Mouse (Mus musculus): ENCODE results near the gene Rnf115.
"Not testable (repeated sequence)": the region's sequence is repeated elsewhere in the genome, so short reads cannot be mapped to it uniquely, and the experiment has no call there.

Gene Rnf115

DNA sequence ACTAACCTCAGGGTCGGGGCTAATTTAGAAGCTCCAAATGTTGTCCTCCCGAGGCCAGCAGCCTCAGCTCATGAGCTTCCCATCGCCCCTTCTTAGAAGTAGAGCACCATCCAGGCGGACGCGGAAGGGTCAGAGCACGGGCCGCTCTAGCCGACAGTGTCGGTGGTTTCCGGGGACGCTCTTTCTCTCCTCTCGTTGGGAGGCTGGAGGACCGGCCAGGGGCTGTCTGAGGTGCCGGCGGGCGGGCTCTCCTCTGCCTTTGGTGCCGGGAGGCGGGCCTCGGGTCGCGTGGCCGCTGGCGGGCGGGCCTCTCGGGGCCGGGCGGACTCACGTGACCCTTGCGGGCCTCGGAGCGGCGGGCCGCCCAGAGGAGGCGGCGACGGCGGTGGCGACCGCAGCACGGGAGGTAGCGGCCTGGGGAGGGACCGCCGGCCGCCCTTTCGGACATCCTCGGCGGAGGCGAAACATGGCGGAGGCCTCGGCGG is at the start of gene Rnf115, which contains the start of gene Polr3c:
Rnf115 (plus strand) TSS at position 322 of the 485 bp plus-strand sequence.
Polr3c (minus strand) TSS at position 286 of the 485 bp plus-strand sequence.
- peak; percentile 98 for DNase-seq

DNA sequence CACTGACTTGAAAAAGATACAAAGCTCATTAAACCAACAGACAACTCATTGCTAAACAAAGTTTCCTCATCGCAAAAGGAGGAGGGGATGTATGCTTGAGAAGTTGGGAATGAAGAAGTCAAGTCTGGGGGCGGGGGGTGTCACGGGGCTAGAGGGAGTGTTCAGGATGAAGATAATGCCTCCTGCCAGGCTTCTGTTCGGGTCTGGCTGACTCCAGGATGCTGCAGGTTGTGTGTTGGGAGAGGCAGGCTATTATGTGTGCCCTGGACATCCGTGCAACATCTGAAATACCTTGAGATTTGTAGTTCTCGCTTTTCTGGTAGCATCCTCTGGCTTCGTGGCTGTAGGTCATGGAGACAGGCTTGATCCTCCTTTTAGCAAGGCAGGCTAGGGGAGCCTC is 49.0 kb upstream of the Rnf115 start:
- DNase-seq: no peak

DNA sequence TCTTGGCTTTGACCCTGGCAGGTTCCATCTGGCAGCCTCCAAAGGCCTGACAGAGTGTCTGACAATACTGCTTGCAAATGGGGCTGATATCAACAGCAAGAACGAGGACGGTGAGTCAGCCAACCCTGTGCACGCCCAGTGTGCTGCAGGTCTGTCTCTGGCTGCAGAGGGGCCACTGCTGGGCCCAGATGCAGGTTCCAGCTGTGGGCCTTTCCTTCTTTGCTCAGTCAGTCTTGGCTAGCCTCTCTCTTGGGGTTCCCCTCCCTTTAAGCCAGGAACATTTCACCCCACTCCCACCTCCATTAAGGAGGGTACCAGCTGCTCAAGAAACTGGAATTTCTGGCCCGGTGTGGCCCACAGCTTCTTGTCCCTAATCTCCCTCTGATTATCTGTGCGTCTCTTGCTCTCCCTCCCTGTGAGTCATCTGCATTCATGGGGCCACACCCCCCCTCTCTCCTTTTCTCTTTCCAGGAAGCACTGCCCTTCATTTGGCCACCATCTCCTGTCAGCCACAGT is 48.2 kb upstream of the Rnf115 start:
- no peak for DNase-seq

DNA sequence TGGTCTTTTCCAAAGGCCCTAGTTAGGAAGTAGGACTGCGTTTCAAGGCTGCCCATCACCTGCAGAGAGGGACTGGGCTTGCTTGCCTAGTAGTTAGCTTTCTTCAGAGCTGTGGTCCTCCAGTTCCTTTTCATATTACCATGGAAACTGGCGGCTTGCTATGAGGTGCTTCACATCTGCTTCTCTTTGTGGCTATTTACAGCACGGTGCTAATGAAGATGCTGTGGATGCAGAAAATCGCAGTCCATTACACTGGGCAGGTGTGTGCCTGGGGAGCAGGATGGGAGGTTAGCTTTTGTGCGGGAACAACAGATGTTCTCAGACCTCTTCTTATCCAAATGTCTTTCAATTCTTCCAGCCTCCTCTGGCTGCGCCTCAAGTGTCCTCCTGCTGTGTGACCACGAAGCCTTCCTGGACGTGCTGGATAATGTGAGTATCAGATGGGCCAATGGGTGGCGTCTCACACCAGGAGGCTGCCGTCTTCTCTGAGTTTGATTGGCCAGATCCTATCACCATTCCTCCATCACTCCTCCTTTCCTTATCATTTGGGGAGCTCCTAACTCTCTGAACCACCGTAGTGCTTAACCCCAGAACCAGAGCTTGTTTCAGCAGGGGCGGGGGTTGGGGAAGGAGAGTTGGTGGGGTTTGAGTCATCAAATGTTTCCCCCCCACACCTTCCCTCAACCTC is 47.1 kb upstream of the Rnf115 start:
- no peak for DNase-seq

DNA sequence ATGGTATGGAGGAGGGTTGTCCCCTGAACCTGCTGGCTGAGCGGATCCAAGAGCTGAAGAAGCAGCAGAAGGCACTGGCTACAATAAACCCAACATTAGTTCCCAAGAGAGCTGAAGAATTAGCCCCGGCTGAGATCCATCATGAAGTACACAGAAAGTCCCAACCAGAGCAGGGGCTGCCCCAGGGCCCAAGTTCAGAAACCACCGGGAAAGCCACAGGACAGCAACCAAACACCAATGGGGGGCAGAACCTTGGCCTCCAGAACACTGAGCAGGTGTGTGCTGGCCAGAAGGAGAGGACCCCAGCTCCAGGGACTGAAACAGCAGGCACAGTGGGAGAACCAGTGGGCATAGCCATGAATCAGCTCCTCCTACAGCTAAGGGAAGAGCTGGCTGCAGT is 44.0 kb upstream of the Rnf115 start:
- DNase-seq: no peak

DNA sequence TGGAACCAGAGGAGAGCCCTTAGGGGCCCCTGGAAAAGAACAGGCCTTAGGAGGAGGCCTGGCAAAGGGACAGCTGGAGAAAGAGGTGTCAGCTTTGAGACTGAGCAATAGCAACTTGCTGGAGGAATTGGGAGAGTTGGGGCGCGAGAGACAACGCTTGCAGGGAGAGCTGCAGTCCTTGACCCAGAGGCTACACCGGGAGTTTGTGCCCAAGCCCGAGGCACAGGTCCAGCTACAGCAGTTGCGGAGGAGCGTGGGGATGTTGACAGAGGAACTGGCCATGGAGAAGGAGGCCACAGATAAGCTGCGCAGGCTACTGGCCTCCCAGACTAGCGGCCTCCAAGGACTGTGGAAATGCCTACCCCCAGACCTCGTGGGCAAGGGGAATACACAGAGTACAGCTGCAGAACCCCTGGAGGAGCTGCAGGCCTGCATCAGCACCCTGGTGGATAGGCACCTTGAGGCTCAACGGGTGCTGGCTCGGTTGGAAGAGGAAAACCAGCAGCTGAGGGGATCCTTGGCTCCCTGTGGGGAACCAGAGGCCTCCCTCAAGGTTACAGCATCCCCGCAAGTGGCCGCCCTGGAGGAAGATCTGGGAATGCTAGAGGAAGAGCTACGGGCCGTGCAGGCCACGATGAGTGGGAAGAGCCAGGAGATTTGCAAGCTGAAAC is 43.2 kb upstream of the Rnf115 start:
- DNase-seq: no peak

DNA sequence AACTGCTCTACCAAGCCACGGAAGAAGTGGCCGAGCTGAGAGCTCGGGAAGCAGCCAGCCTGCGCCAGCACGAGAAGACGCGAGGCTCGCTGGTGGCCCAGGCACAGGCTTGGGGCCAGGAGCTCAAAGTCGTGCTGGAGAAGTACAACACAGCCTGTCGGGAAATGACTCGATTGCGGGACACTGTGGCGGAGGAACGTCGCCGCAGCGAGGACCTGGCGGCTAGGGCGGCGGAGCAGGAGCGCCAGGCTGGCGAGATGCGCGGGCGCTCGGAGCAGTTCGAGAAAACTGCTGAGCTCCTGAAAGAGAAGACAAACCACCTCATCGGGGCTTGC is 42.7 kb upstream of the Rnf115 start:
- no peak for DNase-seq

DNA sequence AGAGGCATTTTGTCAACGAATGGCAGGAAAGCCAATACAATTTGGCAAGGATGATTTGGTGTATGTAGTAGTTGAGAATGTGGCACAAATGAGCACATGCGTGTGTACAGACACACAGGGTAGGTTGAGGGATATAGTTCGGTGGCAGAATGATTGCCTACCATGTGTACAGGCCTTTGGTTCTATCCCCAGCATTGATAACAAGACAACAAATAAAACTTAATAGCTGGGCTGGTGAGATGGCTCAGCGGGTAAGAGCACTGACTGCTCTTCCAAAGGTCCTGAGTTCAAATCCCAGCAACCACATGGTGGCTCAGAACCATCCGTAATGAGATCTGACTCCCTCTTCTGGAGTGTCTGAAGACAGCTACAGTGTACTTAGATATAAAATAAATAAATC is 41.4 kb upstream of the Rnf115 start:
- not testable (repeated sequence) for DNase-seq

DNA sequence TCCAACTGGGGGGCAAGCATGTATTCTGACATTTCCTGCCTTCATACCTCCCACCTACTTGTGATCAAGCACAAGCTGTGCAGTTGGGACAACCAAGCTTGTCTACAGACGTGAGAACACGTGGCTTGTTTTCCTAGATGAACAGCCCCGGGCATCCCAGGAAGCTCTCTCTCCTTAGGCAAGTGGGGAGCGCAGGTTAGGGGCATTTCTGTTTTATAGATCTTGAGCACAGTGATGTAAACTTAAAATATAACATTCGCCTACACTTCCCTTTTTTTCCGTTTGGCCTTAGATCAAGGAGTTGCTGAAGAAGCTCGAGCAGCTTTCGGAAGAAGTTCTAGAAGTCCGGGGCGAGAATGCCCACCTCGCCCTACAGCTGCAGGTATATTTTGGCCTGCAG is 38.6 kb upstream of the Rnf115 start:
- DNase-seq: no peak

DNA sequence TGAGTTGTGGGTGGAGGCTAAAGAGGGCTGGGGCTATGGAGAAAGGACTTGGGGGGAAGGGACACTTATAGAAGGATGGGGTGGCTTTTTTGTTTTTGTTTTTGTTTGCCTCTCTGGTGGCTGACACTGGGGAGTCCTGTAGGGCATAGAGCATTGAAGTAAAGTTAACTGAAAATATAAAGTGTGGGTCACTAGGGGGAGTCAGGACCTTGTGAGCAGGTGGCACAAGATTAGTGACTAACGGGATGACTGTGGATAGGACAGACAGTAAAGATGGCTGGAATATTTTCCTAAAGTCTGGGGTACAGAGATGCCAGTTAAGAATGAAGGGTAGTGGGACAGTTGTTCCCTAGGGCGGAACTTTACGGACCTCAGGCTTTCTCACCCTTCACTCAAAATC is 37.2 kb upstream of the Rnf115 start:
- no peak for DNase-seq

DNA sequence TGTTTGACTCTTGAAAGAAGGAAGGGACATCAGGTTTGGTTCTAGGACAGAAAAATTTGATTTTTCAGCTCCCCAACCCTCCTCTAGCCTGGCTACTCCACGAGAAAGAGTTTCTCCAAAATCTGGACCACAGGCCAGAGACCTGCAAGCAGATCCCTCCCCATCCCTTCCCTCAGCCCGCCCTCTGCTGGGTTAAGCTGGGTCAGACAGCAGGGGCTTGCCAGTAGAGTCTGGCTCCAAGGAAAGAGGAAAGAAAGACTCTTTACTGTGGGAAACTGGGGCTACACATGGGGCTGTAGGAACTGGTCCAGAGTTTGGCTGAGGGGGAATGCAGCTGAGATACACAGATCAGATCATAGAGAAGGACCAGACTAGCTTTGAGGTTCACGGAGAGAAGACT is 35.0 kb upstream of the Rnf115 start:
- no peak for DNase-seq

DNA sequence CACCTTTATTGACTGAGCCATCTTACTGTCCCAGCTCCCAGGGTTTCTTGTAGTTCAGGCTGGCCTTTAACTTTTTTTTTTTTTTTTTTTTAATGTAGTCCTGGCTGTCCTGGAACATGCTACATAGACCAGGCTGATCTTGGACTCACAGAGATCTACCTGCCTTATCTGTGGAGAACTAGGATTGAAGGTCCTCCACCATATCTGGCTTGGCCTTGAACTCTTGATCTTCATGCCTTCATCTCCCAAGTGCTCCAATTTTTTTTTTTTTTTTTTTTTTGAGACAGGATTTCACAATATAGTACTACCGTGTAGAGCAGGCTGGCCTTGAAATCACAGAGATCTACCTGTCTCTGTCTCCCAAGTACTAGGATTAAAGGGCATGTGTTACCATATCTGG is 33.9 kb upstream of the Rnf115 start:
- DNase-seq: no peak

DNA sequence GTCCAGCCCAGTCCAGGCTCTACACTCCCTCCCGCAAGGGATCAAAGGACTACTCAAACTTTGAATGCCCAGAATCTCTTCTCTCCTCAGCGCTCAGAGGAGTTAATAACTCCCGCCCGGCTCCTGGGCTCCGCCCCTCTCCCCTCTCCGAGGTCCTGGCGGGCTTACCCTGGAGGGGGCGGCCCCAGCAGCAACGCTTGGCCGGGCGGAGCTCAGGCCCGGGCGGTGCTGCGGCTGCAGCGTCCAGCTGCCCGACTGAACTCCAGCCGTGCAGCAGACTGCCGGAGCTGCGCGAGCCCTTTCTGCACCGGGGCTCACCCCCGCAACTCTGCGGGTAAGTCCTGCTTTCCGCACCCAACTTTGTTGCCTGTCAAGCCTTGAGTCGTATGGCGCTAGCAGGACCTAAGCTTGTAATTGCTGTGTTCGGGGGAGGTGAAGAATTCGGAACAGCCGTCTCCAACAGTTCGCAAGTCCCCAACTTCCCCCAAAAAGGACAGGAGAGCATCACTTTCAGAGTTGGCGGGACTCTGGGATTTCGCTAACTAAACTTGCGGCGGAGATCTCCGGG is 31.2 kb upstream of the Rnf115 start, which contains the start of gene Pias3:
Pias3 (plus strand) TSS at position 187 of the 568 bp plus-strand sequence.
- DNase-seq: peak; percentile 88 to 92

DNA sequence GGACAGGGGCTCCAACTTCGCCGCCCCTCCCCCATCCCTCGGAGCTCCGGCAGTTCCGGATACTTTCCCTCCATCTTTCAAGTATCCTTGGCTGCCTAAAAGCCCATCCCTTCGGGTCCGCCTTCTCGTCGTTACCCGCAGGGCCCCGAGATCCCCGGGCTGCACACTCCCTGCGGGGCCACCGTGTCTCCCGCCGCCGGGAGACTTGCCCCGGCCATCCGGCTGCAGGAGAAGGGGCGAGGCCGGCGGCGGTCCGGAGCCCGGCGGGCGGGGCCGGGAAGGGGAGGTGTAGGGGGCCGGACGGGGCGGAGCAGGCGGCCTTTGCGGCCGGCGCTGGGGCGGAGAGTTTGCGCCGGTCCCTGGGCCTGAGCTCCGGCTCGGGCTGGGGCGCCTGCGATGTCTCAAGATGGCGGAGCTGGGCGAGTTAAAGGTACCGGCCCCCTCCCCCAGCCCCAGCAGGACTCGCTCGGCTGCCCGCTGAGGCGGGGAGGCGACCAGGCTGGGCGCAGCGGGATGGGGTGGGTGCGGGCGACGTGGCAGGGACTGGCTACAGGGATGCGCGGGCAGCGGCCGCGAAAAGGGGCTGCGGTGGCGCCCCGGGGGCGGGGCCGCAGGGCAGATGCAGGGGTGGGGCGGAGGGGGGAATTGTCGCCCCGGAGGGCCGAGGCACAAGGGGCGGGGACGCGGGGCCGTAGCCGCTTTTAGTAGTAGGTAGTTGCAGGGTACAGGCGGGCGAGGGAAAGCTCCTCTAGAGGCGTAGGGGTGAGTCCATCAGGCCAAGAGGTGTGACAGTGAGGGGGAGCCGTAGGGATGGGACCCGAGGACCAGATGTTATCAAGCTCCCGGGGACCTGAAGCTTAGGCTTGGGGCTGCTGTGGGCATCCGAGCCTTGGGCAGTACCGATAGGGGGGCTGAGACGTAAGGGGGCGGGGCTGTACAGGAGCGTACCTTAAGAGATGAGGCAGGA is 30.4 kb upstream of the Rnf115 start:
- DNase-seq: peak; percentile 92 to 93

DNA sequence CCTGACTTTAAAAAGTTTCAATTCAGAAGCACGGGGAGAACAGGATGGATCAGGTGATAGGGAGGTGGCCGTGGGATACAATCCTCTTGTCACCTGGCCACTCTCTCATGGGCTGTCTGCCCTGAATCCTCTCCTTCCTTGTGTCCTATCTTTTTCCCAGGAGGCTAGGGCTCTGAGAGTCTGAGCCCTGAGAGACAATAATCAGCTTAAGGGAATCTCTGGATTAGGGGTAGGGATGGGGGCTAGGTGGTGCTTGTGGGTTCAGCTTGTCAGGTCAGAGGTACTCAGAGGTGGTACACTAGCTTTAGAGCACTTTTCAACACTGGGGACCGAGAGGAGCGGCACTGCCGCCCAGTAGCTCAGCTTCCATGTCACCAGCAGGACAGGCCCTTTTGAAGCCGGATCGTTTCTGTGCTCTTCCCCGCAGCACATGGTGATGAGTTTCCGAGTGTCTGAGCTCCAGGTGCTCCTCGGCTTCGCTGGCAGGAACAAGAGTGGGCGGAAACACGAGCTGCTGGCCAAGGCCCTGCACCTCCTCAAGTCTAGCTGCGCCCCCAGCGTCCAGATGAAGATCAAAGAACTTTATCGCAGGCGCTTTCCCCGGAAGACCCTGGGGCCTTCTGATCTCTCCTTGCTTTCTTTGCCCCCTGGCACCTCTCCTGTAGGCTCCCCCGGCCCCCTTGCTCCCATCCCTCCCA is 28.3 kb upstream of the Rnf115 start:
- no peak for DNase-seq

DNA sequence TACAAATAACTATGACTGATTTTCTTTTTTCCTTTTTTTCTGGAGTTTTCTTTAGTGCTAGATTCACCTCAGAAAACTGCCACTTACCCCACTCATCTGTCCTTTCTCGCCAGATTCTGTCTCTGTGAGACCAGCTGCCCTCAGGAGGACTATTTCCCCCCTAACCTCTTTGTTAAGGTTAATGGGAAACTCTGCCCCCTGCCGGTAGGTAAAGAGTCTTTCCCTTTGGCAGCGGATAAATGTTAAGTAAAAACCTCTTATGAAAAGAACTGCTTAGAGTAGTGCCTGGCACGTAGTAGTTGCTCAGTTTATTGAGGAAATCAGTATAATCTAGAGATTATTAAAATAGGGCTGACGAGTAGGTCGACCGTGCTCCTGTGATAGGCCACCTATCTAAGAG is 27.1 kb upstream of the Rnf115 start:
- no peak for DNase-seq

DNA sequence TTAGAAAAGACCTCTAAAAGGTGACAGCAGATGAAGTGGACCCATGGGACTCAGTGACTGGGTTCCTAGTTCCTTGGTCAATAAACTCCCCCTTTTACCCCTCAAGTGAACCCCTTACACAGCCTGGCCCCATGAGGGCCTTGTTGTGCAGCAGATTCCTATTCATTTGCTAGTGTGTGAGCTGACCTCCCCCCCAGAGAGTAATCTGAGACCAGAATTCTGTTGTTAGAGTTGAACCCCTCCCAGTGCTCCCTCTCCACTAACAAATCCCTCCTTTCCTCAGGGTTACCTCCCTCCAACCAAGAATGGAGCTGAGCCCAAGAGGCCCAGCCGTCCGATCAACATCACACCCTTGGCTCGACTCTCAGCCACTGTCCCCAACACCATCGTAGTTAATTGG is 26.5 kb upstream of the Rnf115 start:
- DNase-seq: no peak

DNA sequence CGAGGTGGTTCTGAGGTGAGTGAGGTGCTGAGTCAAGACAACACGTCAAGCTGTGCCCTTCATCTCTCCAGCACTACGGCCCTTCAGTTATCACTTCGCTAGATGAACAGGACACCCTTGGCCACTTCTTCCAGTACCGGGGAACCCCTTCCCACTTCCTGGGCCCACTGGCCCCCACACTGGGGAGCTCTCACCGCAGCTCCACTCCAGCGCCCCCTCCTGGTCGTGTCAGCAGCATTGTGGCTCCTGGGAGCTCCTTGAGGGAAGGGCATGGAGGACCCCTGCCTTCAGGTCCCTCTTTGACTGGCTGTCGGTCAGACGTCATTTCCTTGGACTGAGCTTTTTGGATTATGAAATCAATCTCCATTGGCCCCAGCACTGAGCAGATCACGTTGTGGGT is 22.7 kb upstream of the Rnf115 start:
- no peak for DNase-seq

DNA sequence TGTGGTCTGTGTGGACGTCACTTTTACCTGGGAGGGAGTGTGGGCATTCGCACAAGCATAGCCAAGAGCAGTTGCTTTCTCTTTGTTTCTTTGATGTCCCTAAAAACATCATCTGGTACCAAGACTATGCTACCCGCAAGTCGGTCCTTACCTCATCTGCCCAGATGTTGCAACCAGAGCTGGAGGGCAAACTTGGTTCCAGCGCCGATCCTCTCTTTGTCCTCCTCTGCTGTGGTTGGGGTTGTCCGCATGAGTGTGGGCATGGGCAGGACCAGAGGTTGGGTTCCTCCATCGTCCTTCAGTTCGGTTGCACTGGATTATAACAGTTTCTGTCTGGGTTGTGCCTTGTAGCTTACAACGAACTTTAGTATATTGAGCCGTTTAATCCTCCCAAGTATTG is 21.2 kb upstream of the Rnf115 start:
- DNase-seq: no peak

DNA sequence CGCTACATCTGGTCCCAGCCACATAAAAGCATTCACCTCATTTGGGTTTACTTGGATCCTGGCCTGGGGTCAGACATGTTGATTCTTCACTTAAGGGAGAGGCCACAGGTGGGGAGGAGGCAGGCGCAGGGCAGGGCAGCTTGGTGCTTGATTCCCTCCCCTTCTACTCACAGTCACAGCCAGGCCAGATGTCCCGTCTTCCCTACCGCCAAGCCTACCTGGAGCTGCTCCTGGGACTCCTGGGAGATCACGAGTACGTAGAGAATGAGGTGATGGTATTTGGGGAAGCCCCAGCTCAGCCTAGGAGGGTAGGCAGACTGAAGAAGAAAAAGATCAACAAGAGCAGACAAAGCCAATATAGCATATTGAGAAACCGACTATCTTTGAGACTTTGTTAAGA is 20.5 kb upstream of the Rnf115 start:
- no peak for DNase-seq

DNA sequence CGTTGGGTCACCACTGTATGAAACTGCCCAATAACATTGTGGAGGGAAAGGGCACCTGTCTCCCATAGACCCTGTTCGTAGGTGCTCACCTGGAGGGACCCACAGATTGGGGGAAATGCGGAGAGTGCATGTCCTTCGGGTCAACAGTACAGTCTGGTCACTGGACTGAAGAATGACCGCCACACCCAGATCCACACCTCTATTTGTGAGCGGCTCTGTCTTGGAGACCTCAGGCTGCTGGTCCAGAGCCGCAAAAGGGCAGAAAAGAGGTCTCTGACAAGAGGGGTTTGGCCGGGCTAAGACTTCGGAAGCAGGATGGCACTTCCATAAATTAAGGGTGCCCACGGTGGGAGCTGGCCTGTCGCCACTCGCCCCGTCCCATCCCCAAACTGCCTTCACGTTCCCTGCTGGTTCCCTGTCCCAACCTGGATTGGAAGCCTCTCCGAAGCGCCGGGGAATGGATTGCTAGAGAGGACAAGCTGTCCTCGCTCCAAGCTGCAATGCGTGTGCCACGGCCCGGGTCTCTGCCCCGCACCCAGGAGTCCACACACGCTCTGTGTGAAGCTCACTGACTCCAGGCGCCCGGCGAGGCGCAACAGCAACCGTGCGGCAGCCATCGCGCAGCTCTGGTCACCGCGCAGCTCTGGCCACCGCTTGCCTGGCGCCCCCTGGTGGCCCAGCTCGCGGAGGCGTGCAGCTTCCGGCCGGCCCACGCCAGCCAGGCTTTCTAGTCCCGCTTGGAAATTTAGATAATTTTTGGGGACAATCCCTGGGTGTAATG is 19.4 kb upstream of the Rnf115 start, which contains the start of gene Nudt17:
Nudt17 (minus strand) TSS at position 660 of the 781 bp plus-strand sequence.
- peak; percentile 73 to 78 for DNase-seq
